Mouse (Mus musculus) liver, embryonic 14.5 days (tissue): ENCODE data around the gene Mgrn1. TPM values are rescaled to one million over a fixed set of nuclear protein-coding genes. Genes with fewer than 3 reads are reported as not detected.

Experiments used
- ATAC-seq: fragments of 200-750 bp; cut with Nextera tagmentation; 2 replicates; pipeline ENCODE4 v1.8.0; 2017; ENCODE audit warnings: moderate number of reproducible peaks, mild to moderate bottlenecking, moderate library complexity; ENCODE audit not compliant: insufficient read depth
- DNase-seq, 3 experiments: peaks; one replicate each; pipeline ENCODE4 v3.0.0-alpha.2; 2012 to 2013; ENCODE audit warnings: low read depth in 3 of 3, low spot score in 3 of 3
- H3K27ac ChIP-seq: fragments of 300-500 bp; sonication (generic); 2 replicates; pipeline ENCODE4 v1.5.1; 2014; ENCODE audit warnings: moderate library complexity, mild to moderate bottlenecking, control low read depth, inconsistent platforms
- H3K27me3 ChIP-seq: fragments of 300-500 bp; sonication (generic); 2 replicates; pipeline ENCODE4 v1.6.1; 2014; ENCODE audit warnings: mild to moderate bottlenecking, low read length, moderate library complexity; ENCODE audit not compliant: control insufficient read depth, insufficient read depth
- H3K36me3 ChIP-seq: fragments of 300-500 bp; sonication (generic); replicated peaks from 2 replicates; pipeline ENCODE4 v1.6.1; 2014; ENCODE audit warnings: low read depth; ENCODE audit not compliant: control insufficient read depth, insufficient read depth
- H3K4me1 ChIP-seq, 2 experiments: fragments of 200-500 bp in 1 of 2; fragments of 300-500 bp in 1 of 2; sonication (generic) in 1 of 2; replicated peaks; 2 replicates each; pipeline ENCODE4 v1.6.1; 2012 to 2014; ENCODE audit warnings: antibody characterized with exemption in 1 of 2, inconsistent platforms in 1 of 2, low read length in 1 of 2; ENCODE audit not compliant: control insufficient read depth in 2 of 2, insufficient read depth in 2 of 2
- H3K4me2 ChIP-seq: fragments of 300-500 bp; sonication (generic); 2 replicates; pipeline ENCODE4 v1.6.1; 2014; ENCODE audit warnings: low read depth, mild to moderate bottlenecking, control low read depth, moderate library complexity
- H3K4me3 ChIP-seq, 2 experiments: fragments of 200-500 bp in 1 of 2; fragments of 300-500 bp in 1 of 2; sonication (generic) in 1 of 2; 2 replicates each; pipeline ENCODE4 v1.5.1; 2012 to 2014; ENCODE audit warnings: low read depth in 2 of 2, low read length in 2 of 2, mild to moderate bottlenecking in 2 of 2, control low read depth in 1 of 2, inconsistent platforms in 1 of 2, moderate library complexity in 1 of 2; ENCODE audit not compliant: insufficient read depth in 1 of 2
- H3K9ac ChIP-seq: fragments of 300-500 bp; sonication (generic); replicated peaks from 2 replicates; pipeline ENCODE4 v1.6.1; 2014; ENCODE audit warnings: mild to moderate bottlenecking, control low read depth, moderate library complexity
- H3K9me3 ChIP-seq: fragments of 300-500 bp; sonication (generic); 2 replicates; pipeline ENCODE4 v1.6.1; 2016; ENCODE audit warnings: low read length, mixed read lengths; ENCODE audit not compliant: control insufficient read depth
- CTCF ChIP-seq: IDR thresholded peaks from 2 replicates; pipeline ENCODE4 v1.5.1; 2016; ENCODE audit warnings: antibody characterized with exemption, low read depth, control low read depth
- EP300 ChIP-seq: IDR thresholded peaks from 2 replicates; pipeline ENCODE4 v1.6.1; 2016; ENCODE audit warnings: antibody characterized with exemption, low read depth
- WGBS: fragments of 180-500 bp; shearing (Covaris S2); extraction: QIAGEN DNeasy Blood & Tissue Kit; methylation state at CpG from one replicate; pipeline ENCODE4 v1.1.7; 2014; ENCODE audit not compliant: insufficient replicate concordance; 5-methylcytosine and 5-hydroxymethylcytosine counted together
- polyA plus RNA-seq, 2 experiments: library from polyadenylated mRNA; depleted of rRNA in 1 of 2; stranded (reverse) in 1 of 2; unstranded in 1 of 2; fragments of >200 nt; fragmentation: Nextera tagmentation in 1 of 2; extraction: Ambion mirVana in 1 of 2; gene quantifications; 2 replicates each; pipeline versions ENCODE4 v1.2.1 to v1.2.3; 2012 to 2014

Mgrn1 gene
- polyA plus RNA-seq, 2 experiments, result 15.7 to 17.6 TPM

DNA sequence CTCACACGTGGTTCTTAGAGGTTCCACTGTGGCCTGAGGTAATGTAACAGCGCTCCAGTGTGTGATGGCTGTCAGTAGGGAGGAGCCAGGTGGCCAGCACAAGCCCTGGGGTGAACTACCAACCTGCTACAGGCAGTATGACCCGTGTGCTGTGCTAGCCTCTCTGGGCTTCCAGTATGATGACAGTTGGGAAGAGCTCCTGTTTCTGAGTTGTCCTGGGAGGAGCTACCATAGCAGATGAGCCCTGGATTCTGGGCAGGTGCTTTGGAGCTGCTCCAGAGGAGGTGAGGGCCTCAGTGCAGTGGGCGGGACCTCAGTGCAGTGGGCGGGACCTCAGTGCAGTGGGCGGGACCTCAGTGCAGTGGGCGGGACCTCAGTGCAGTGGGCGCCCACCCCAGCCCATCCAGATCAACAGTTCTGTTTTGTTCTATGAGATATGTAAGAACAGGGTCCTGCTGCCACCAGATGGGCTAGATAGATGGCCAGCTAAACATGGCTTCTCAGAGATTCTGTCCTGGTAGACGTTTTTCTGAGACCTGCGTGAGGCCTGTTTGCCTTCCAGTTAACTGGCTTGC lies 26.1 kb downstream of the Mgrn1 start:
- 0 out of 2 replicates have a peak, but pooled peaks have one; percentile 25 for ATAC-seq
- H3K27ac ChIP-seq, result no peak overlapping the region

DNA sequence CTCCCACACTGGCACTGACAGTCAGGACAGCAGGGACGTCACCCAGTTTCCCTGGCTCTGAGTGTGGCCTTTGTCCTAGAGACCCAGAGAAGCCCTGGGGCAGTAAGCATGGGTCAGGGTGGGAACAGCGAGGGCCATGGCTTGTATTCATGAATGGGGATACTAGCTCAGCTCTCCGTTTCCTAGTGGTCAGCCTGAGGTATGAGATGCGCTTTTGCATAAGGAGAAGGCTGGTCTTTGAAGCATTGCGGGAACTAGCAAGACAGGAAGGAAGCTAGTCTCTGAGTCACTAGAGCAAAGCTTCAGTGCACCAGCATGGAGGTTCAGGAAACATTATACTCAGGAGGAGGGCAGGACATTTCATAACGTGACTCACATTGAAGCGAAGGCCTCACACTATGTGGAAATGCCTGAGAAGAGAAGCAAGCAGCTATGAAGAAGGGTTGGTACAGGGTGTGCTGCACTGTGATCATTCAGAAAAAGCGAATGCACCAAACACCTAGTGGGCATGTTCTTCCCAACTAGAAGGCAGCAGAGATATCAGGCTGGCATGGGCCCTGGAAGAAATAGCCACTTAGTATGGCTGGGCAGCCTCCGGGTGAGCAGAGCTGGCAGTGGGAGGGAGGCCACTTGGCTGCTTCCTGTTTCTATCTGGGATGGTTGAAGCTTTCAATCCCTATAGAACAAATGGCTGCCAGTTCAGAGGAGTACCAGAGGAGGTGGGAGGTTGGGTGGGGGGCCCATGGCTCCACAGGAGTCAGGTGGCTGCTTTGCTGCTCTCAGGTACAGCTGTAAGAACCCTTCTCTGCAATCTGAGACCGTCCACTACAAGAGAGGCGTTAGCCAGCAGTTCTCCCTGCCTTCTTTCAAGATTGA lies 27.1 kb downstream of the Mgrn1 start:
- peak in 1 of 3 experiments; percentile 50 for DNase-seq
- H3K4me3 ChIP-seq, result no peak overlapping the region

More for the DNA sequence above, 26.1 kb downstream of the Mgrn1 start:
- Histone ChIP-seq H3K36me3 (no peaks in the 10 kb centered on the region; the same call in 1 of the 2 replicates), H3K4me3 (no peak overlapping the region), H3K27me3 (no peaks in the 10 kb centered on the region), H3K9me3 (no peaks in the 10 kb centered on the region), H3K4me2 (no peak overlapping the region), H3K9ac (no peak overlapping the region), H3K4me1 (peaks cover 0 to 8% of the 10 kb centered on the region in 2 experiments; a peak in 1 of 4 replicates)
- WGBS, result 63% methylated on average over 10 of the region's 10 CpGs
- TF ChIP-seq CTCF (no peak), EP300 (no peak)
- no peak for DNase-seq

DNA sequence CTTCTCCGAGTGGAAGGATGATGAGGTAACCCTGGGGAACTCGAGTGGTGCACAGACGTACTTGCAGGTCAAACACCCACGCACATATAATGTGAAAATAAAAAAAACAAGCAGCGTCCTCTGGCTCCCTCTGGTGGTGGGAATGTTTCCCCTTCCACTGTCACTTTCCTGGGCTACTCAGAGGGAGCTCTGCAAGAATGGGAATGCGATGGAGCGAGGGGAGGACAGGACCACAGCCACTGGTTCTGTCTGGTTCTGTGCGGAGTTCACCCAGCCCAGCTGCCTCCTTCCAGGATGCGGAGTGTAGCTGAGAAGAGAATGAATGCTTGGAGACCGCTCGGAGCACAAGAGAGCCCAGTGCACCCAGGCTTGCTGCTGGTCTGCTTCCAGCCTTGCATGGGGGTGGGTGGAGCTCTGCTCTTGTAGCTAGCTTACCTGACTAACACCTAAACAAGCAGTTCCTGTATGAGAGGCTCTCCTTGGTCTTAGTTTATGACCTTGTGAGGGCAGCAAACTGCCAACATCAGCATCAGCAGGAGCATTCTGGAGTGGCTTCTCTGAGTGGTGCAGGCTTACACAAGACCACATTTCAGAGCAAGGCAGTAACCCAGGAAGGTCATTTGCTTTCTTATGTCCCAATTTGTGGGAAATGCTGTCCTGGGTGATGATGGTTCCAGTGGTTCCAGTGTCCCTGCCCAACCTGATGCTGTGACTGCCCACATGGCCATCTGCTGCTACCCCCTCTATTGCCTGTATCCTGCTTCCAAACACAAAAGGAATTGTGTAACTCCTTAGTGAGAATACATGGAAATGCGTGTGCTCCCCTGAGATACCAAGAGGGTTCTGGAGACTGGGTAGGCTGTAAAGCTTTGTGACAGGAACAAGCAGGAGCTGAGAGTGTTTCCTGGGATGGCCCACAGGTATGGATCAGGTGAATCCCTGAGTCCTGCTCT lies 28.0 kb downstream of the Mgrn1 start:
- Histone ChIP-seq H3K9ac (no peak overlapping the region), H3K27ac (no peak overlapping the region), H3K27me3 (no peaks in the 10 kb centered on the region), H3K4me3 (no peak overlapping the region), H3K9me3 (no peaks in the 10 kb centered on the region), H3K36me3 (no peaks in the 10 kb centered on the region; the same call in 1 of the 2 replicates), H3K4me1 (peaks cover 0 to 6% of the 10 kb centered on the region in 2 experiments; a peak in 1 of 4 replicates), H3K4me2 (no peak overlapping the region)
- no peak for TF ChIP-seq EP300
- TF ChIP-seq CTCF, result peak; percentile 96
- DNase-seq (peak in 2 of 3 experiments; percentile 42 to 45), ATAC-seq (peak; percentile 46; the same call in 1 of the 2 replicates)
- 31% methylated on average over 12 of the region's 12 CpGs for WGBS

More for the DNA sequence above, 27.1 kb downstream of the Mgrn1 start:
- no peaks in the 10 kb centered on the region for H3K9me3 ChIP-seq
- peaks cover 0 to 8% of the 10 kb centered on the region in 2 experiments; a peak in 1 of 4 replicates for H3K4me1 ChIP-seq
- no peak overlapping the region for H3K4me2 ChIP-seq
- H3K27me3 ChIP-seq, result no peaks in the 10 kb centered on the region
- H3K9ac ChIP-seq, result no peak overlapping the region
- H3K27ac ChIP-seq, result no peak overlapping the region
- 0 out of 2 replicates have a peak, but pooled peaks have one; percentile 4 for ATAC-seq
- TF ChIP-seq CTCF, result no peak
- TF ChIP-seq EP300, result no peak
- WGBS, result 55% methylated on average over 11 of the region's 11 CpGs
- no peaks in the 10 kb centered on the region; the same call in 1 of the 2 replicates for H3K36me3 ChIP-seq

DNA sequence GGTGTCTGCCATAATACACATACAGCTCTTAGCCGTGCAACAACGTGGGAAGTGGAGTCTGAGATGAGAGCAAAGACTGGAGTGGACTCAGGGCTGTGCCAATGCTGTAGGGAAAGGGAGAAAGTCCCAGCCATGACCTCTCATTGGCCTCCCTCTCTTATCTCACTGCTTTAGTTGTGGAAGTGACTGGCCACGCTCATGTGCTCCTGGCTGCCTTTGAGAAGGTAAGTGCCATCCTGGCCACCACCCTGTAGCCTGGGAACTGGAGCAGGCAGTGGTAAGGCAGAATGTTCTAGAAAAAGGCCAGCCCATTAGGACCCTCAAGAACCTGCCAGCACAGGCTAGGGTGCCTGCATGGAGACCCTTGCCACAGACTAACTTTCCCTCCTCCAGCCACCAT lies 29.9 kb downstream of the Mgrn1 start:
- Histone ChIP-seq H3K4me1 (peaks cover 0 to 8% of the 10 kb centered on the region in 2 experiments; a peak in 1 of 4 replicates), H3K9ac (no peak overlapping the region), H3K9me3 (no peaks in the 10 kb centered on the region), H3K36me3 (no peaks in the 10 kb centered on the region; the same call in 1 of the 2 replicates), H3K4me3 (no peak overlapping the region), H3K27ac (no peak overlapping the region), H3K4me2 (no peak overlapping the region), H3K27me3 (no peaks in the 10 kb centered on the region)
- TF ChIP-seq EP300 (no peak), CTCF (no peak)
- DNase-seq (no peak), ATAC-seq (no peak)
- WGBS, result 46% methylated on average over 3 of the region's 3 CpGs
